Mouse (Mus musculus) stomach, embryonic 14.5 days (tissue): ENCODE measurements at regions not wholly inside any gene's neighbourhood (a gene's known extent, or its start where the extent isn't known, plus 50 kb on each side); places are given as distances from the start of the nearest gene placed in this dataset.

Experiments used
- ATAC-seq: fragments of 200-750 bp; cut with Nextera tagmentation; 2 replicates; pipeline ENCODE4 v1.8.0; 2017; ENCODE audit warnings: low read depth, moderate TSS enrichment; ENCODE audit not compliant: insufficient number of reproducible peaks, insufficient read depth, low FRiP score
- H3K27ac ChIP-seq: fragments of 300-500 bp; sonication (generic); 2 replicates; pipeline ENCODE4 v1.5.1; 2014; ENCODE audit warnings: mild to moderate bottlenecking, low read length, moderate library complexity, mixed read lengths
- H3K27me3 ChIP-seq: fragments of 300-500 bp; sonication (generic); 2 replicates; pipeline ENCODE4 v1.6.1; 2014; ENCODE audit warnings: low read length, control low read depth, mixed read lengths; ENCODE audit not compliant: control insufficient read depth, insufficient read depth
- H3K36me3 ChIP-seq: fragments of 300-500 bp; sonication (generic); 2 replicates; pipeline ENCODE4 v1.6.1; 2014; ENCODE audit warnings: mild to moderate bottlenecking, control low read depth, low read length, moderate library complexity, mixed read lengths; ENCODE audit not compliant: control insufficient read depth, insufficient read depth
- H3K4me1 ChIP-seq: fragments of 300-500 bp; sonication (generic); 2 replicates; pipeline ENCODE4 v1.6.1; 2014; ENCODE audit warnings: low read length, control low read depth, mixed read lengths; ENCODE audit not compliant: control insufficient read depth, insufficient read depth
- H3K4me2 ChIP-seq: fragments of 300-500 bp; sonication (generic); replicated peaks from 2 replicates; pipeline ENCODE4 v1.6.1; 2014; ENCODE audit warnings: low read depth, low read length, control low read depth
- H3K4me3 ChIP-seq: fragments of 300-500 bp; sonication (generic); 2 replicates; pipeline ENCODE4 v1.5.1; 2014; ENCODE audit warnings: low read depth, low read length, control low read depth
- H3K9ac ChIP-seq: fragments of 300-500 bp; sonication (generic); replicated peaks from 2 replicates; pipeline ENCODE4 v1.6.1; 2014; ENCODE audit warnings: low read depth, mild to moderate bottlenecking, control low read depth, low read length, moderate library complexity, mixed read lengths
- H3K9me3 ChIP-seq: fragments of 300-500 bp; sonication (generic); 2 replicates; pipeline ENCODE4 v1.6.1; 2016; ENCODE audit warnings: low read depth, low read length, control low read depth; ENCODE audit not compliant: control insufficient read depth
- WGBS: fragments of 180-500 bp; shearing (Covaris S2); extraction: QIAGEN DNeasy Blood & Tissue Kit; methylation state at CpG from one replicate; pipeline ENCODE4 v1.1.7; 2014; 5-methylcytosine and 5-hydroxymethylcytosine counted together

DNA sequence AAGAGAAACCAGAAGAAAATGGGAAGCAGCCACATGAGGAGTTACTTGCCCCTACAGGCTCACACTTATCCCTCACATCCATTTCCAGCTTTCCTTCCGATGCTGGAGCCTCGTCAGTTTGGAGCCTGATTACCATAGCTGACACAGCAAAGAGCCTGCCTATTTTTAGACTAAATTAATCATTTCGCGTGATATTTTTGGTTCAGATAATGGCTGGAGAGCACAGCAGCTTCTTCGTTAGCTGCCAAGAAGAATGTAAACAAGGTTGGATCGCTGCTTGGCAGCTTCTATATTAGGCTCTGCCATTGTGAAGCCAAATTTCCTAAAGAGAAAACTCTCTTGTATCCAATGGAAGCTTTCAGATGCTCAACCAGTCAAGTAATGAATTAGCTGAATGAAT lies 676.9 kb upstream of the A1bg start:
- H3K9ac ChIP-seq = no peak overlapping the region
- no peak for ATAC-seq
- H3K4me2 ChIP-seq = no peak overlapping the region
- H3K27ac ChIP-seq = no peak overlapping the region
- no peaks in the 10 kb centered on the region for H3K27me3 ChIP-seq
- WGBS = 40% methylated on average over 6 of the region's 6 CpGs
- no peak overlapping the region for H3K4me3 ChIP-seq
- no peaks in the 10 kb centered on the region for H3K9me3 ChIP-seq
- H3K36me3 ChIP-seq = no peaks in the 10 kb centered on the region
- H3K4me1 ChIP-seq = 0 out of 2 replicates have a peak, but pooled peaks cover 3% of the 10 kb centered on the region

GRCm38 (mm10) chr15:61596318-61596717 lies 673.5 kb upstream of the A1bg start:
- Histone ChIP-seq H3K36me3 (no peaks in the 10 kb centered on the region), H3K4me1 (0 out of 2 replicates have a peak, but pooled peaks cover 3% of the 10 kb centered on the region), H3K9ac (no peak overlapping the region), H3K9me3 (no peaks in the 10 kb centered on the region), H3K27me3 (no peaks in the 10 kb centered on the region), H3K4me2 (no peak overlapping the region), H3K27ac (no peak overlapping the region), H3K4me3 (no peak overlapping the region)
- no peak for ATAC-seq
- 38% methylated on average over 4 of the region's 4 CpGs for WGBS

- ATAC-seq = no peak
- no peak overlapping the region for H3K9ac ChIP-seq
- 80% methylated on average over 5 of the region's 5 CpGs for WGBS
- H3K27ac ChIP-seq = no peak overlapping the region
- H3K36me3 ChIP-seq = no peaks in the 10 kb centered on the region
- H3K27me3 ChIP-seq = no peaks in the 10 kb centered on the region
- H3K4me3 ChIP-seq = no peak overlapping the region
- H3K4me1 ChIP-seq = no peaks in the 10 kb centered on the region
- H3K9me3 ChIP-seq = no peaks in the 10 kb centered on the region
- no peak overlapping the region for H3K4me2 ChIP-seq
Observed at GRCm38 (mm10) chr15:61588956-61589355, 666.1 kb upstream of the A1bg start.

DNA sequence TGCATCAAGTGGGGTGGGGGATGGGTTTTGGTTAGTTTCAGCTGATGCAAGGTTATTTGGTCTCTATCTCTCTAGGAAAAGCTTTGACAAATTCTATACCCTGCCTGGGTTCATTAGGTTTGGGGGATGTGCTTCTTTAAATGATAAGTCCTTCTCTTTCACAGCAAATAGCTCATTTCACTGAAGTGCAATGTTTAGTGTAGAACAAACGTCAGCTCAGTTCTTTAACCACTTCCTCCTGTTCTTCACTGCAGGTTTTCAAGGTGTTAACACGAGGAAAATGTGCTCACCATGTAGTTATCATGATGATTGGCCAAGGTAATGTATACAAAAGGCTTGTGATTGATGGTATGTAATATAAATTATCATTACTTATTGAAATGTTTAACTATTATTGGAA lies 659.5 kb upstream of the A1bg start:
- no peak overlapping the region for H3K27ac ChIP-seq
- no peaks in the 10 kb centered on the region for H3K9me3 ChIP-seq
- H3K27me3 ChIP-seq = no peaks in the 10 kb centered on the region
- no peak overlapping the region for H3K9ac ChIP-seq
- H3K36me3 ChIP-seq = no peaks in the 10 kb centered on the region
- H3K4me1 ChIP-seq = no peaks in the 10 kb centered on the region
- ATAC-seq = no peak
- H3K4me2 ChIP-seq = no peak overlapping the region
- no peak overlapping the region for H3K4me3 ChIP-seq
- 41% methylated on average over 2 of the region's 2 CpGs for WGBS

GRCm38 (mm10) chr15:61563347-61563746 lies 640.5 kb upstream of the A1bg start:
- Histone ChIP-seq H3K27me3 (no peaks in the 10 kb centered on the region), H3K4me1 (no peaks in the 10 kb centered on the region), H3K4me3 (no peak overlapping the region), H3K36me3 (no peaks in the 10 kb centered on the region), H3K9me3 (no peaks in the 10 kb centered on the region), H3K9ac (no peak overlapping the region), H3K4me2 (no peak overlapping the region), H3K27ac (no peak overlapping the region)
- no peak for ATAC-seq

DNA sequence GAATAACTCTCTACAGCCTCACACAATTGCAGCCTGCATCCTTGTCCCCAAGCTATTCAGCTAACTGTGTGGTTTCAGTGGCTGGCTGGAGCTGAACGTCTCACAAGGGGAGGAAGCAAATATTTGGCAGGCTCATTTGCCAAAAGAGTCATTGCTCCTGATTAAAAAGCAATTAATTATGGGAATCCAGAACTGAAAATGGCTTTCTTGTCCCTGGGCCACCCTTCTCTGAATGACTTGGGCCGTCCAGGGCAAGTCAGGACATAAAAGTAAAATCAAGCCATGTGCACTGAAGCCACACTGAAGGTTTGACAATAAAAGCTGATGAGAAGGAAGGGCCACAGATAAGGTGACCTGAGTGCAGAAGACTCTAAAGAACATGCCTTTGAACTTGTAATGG lies 639.4 kb upstream of the A1bg start:
- WGBS = 26% methylated on average over 2 of the region's 2 CpGs
- no peaks in the 10 kb centered on the region for H3K36me3 ChIP-seq
- no peak for ATAC-seq
- H3K27ac ChIP-seq = no peak overlapping the region
- H3K4me3 ChIP-seq = no peak overlapping the region
- H3K27me3 ChIP-seq = no peaks in the 10 kb centered on the region
- H3K4me2 ChIP-seq = no peak overlapping the region
- no peaks in the 10 kb centered on the region for H3K9me3 ChIP-seq
- no peak overlapping the region for H3K9ac ChIP-seq
- no peaks in the 10 kb centered on the region for H3K4me1 ChIP-seq

- Histone ChIP-seq H3K36me3 (no peaks in the 10 kb centered on the region), H3K27me3 (no peaks in the 10 kb centered on the region)
Observed at GRCm38 (mm10) chr15:61553908-61554307, 631.1 kb upstream of the A1bg start.

DNA sequence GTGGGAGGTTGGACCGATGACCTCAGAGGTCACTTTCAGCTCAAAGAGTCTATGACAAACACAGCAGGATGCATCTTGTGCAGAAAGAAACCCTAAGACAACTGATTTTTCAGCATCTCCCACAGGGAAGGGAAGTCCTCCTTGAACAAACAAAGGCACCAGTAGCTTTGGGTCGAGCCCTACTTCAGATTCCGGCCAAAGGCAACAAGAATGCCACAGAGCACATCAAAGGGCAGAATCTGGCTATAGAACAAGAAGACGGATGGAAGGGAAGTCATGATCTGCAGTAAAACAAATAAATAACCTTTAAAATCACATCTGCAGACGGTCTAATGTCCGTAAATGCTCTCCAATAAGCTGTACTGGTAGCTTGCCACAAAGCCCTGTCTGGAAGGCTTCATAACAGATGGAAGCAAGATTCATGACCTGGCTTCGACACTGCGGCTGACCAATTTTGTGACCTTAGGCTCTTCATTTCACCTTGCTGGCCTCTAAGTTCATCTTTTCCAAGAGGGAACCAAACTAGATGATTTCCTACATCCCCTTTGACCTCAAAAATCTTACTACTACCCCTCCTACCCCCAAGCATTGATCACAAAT lies 630.4 kb upstream of the A1bg start:
- no peaks in the 10 kb centered on the region for H3K27me3 ChIP-seq
- H3K4me1 ChIP-seq = no peaks in the 10 kb centered on the region
- ATAC-seq = no peak
- 55% methylated on average over 8 of the region's 8 CpGs for WGBS
- no peak overlapping the region for H3K27ac ChIP-seq
- no peak overlapping the region for H3K9ac ChIP-seq
- H3K9me3 ChIP-seq = no peaks in the 10 kb centered on the region
- no peak overlapping the region for H3K4me3 ChIP-seq
- H3K36me3 ChIP-seq = no peaks in the 10 kb centered on the region
- no peak overlapping the region for H3K4me2 ChIP-seq

More at GRCm38 (mm10) chr15:61553908-61554307, 631.1 kb upstream of the A1bg start:
- H3K9ac ChIP-seq = no peak overlapping the region
- no peak overlapping the region for H3K4me2 ChIP-seq
- no peak overlapping the region for H3K4me3 ChIP-seq
- no peak for ATAC-seq
- H3K27ac ChIP-seq = no peak overlapping the region
- no peaks in the 10 kb centered on the region for H3K4me1 ChIP-seq
- H3K9me3 ChIP-seq = no peaks in the 10 kb centered on the region
- WGBS = 87% methylated on average over 2 of the region's 2 CpGs

DNA sequence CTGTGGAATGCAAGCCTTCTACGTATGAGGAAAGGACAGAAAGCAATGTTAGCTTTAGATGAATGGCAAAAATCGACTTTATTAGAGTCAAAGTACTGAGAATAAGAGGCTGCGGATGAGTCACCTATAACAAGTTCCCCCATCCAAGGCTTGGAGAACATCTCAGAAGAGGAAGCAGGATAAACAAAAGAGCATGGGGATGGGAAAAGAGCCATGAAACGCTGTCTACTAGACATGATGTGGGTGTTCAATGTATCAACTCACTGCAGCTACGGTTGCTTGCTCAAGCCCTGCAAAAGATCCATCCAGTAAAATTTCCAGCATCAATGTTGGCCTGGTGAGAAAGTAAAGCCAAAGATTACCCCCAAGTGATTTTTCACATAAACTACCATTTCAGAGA lies 628.4 kb upstream of the A1bg start:
- Histone ChIP-seq H3K4me3 (no peak overlapping the region), H3K36me3 (no peaks in the 10 kb centered on the region), H3K27ac (no peak overlapping the region), H3K27me3 (no peaks in the 10 kb centered on the region), H3K9me3 (no peaks in the 10 kb centered on the region), H3K4me2 (no peak overlapping the region), H3K4me1 (no peaks in the 10 kb centered on the region), H3K9ac (no peak overlapping the region)
- no peak for ATAC-seq
- 85% methylated on average over 5 of the region's 5 CpGs for WGBS
